Mouse (Mus musculus) neural tube, embryonic 14.5 days (tissue): ENCODE data around the gene Cyb5r4. TPM values are rescaled to one million over a fixed set of nuclear protein-coding genes. Genes with fewer than 3 reads are reported as not detected.
"Not testable (repeated sequence)": the region's sequence is repeated elsewhere in the genome, so short reads cannot be mapped to it uniquely, and the experiment has no call there.

Experiments
- ATAC-seq: fragments of 200-750 bp; cut with Nextera tagmentation; 2 replicates; pipeline ENCODE4 v1.8.0; 2017; ENCODE audit warnings: low read depth, mild to moderate bottlenecking, moderate TSS enrichment, moderate library complexity
- H3K27ac ChIP-seq: fragments of 300-500 bp; sonication (generic); 2 replicates; pipeline ENCODE4 v1.5.1; 2014; ENCODE audit warnings: low read depth, mild to moderate bottlenecking, control low read depth, low read length, moderate library complexity, mixed read lengths
- H3K27me3 ChIP-seq: fragments of 300-500 bp; sonication (generic); 2 replicates; pipeline ENCODE4 v1.6.1; 2014; ENCODE audit warnings: low read length; ENCODE audit not compliant: control insufficient read depth, insufficient read depth
- H3K36me3 ChIP-seq: fragments of 300-500 bp; sonication (generic); 2 replicates; pipeline ENCODE4 v1.6.1; 2014; ENCODE audit warnings: low read length, mixed read lengths; ENCODE audit not compliant: control insufficient read depth, insufficient read depth
- H3K4me1 ChIP-seq: fragments of 300-500 bp; sonication (generic); 2 replicates; pipeline ENCODE4 v1.6.1; 2014; ENCODE audit warnings: low read length; ENCODE audit not compliant: control insufficient read depth, insufficient read depth
- H3K4me2 ChIP-seq: fragments of 300-500 bp; sonication (generic); 2 replicates; pipeline ENCODE4 v1.6.1; 2014; ENCODE audit warnings: mild to moderate bottlenecking, low read depth, low read length, control low read depth
- H3K4me3 ChIP-seq: fragments of 300-500 bp; sonication (generic); 2 replicates; pipeline ENCODE4 v1.5.1; 2014; ENCODE audit warnings: low read depth, low read length, control low read depth, mixed read lengths
- H3K9ac ChIP-seq: fragments of 300-500 bp; sonication (generic); replicated peaks from 2 replicates; pipeline ENCODE4 v1.6.1; 2014; ENCODE audit warnings: low read depth, mild to moderate bottlenecking, control low read depth, low read length, mixed read lengths
- H3K9me3 ChIP-seq: fragments of 300-500 bp; sonication (generic); 2 replicates; pipeline ENCODE4 v1.6.1; 2016; ENCODE audit warnings: low read length; ENCODE audit not compliant: control insufficient read depth
- WGBS: fragments of 180-500 bp; shearing (Covaris S2); extraction: QIAGEN DNeasy Blood & Tissue Kit; methylation state at CpG from one replicate; pipeline ENCODE4 v1.1.7; 2014; 5-methylcytosine and 5-hydroxymethylcytosine counted together
- polyA plus RNA-seq: library from polyadenylated mRNA; unstranded; fragments of >200 nt; fragmentation: Nextera tagmentation; extraction: Ambion mirVana; gene quantifications from 2 replicates; pipeline ENCODE4 v1.2.1, GENCODE M21; 2014

Cyb5r4 gene
- polyA plus RNA-seq, 1 experiment from 2014 or later = 56.5 TPM

- Histone ChIP-seq H3K36me3 (no peaks in the 10 kb centered on the region), H3K27ac (peak overlapping the region; percentile 16; the same call in 1 of the 2 replicates), H3K4me2 (no peak overlapping the region), H3K9ac (no peak overlapping the region), H3K27me3 (no peaks in the 10 kb centered on the region), H3K4me3 (no peak overlapping the region), H3K4me1 (0 out of 2 replicates have a peak, but pooled peaks cover 7% of the 10 kb centered on the region), H3K9me3 (no peaks in the 10 kb centered on the region)
- ATAC-seq = peak; percentile 90
- 28% methylated on average over 6 of the region's 6 CpGs for WGBS
Observed at GRCm38 (mm10) chr9:87115456-87115931, 93.7 kb downstream of the Cyb5r4 start.

DNA sequence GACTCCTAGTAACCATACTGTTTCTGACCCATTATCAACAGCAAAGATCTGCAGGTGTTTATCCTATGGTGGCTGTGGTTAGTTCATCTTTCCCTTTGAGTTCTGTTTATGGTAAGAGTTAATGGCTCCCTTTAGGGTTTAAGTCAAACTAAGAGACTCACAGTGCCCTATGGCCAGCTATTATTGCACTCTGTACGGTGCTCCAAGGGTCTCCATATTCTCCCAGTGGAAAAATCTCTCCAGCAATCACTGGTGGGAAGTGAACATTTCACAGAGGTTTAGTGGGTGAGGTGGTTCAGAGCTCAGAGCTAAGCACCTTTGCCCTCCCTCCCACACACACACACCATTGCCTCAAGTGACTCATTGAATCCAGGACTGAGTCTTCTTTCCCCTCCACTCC is 94.2 kb downstream of the Cyb5r4 start:
- H3K9ac ChIP-seq = no peak overlapping the region
- no peak overlapping the region for H3K4me3 ChIP-seq
- no peak overlapping the region for H3K4me2 ChIP-seq
- no peaks in the 10 kb centered on the region for H3K36me3 ChIP-seq
- H3K27me3 ChIP-seq = no peaks in the 10 kb centered on the region
- peak overlapping the region; percentile 16; the same call in 1 of the 2 replicates for H3K27ac ChIP-seq
- 54% methylated on average over 1 of the region's 1 CpGs for WGBS
- 0 out of 2 replicates have a peak, but pooled peaks cover 7% of the 10 kb centered on the region for H3K4me1 ChIP-seq
- peak; percentile 35; the same call in 1 of the 2 replicates for ATAC-seq
- no peaks in the 10 kb centered on the region for H3K9me3 ChIP-seq

GRCm38 (mm10) chr9:87118996-87119395 is 97.2 kb downstream of the Cyb5r4 start:
- Histone ChIP-seq H3K4me2 (no peak overlapping the region), H3K9ac (no peak overlapping the region), H3K9me3 (no peaks in the 10 kb centered on the region), H3K27me3 (no peaks in the 10 kb centered on the region), H3K4me1 (0 out of 2 replicates have a peak, but pooled peaks cover 7% of the 10 kb centered on the region), H3K27ac (no peak overlapping the region), H3K4me3 (no peak overlapping the region), H3K36me3 (no peaks in the 10 kb centered on the region)
- 64% methylated on average over 3 of the region's 3 CpGs for WGBS
- no peak for ATAC-seq

DNA sequence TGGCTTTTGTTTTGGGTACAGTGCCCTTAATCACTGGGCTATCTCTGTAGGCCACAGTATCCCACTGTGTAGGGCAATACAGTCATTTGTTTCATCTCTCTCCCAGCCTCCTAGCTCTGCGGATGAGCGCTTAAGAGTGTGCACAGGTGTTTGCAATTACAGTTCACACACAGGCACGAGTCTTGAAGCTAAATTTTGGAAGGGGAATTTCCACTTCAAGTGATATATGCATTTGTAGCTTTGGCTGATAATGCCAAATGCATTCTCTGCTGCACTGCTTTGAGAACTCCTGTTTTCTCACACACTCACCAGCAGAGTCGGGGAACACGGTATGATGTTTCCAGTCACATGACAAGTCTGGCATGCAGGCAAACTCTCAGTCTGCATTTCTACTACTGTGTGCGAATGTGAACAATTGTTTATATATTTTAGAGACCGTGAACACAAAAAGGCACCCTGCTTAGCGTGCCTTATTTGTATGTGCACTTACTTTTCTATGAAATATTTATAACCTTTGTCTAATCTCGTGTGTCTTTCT is 100.2 kb downstream of the Cyb5r4 start:
- no peaks in the 10 kb centered on the region for H3K27me3 ChIP-seq
- peak; percentile 17; the same call in 1 of the 2 replicates for ATAC-seq
- no peak overlapping the region for H3K27ac ChIP-seq
- H3K4me1 ChIP-seq = no peaks in the 10 kb centered on the region
- H3K4me2 ChIP-seq = no peak overlapping the region
- H3K9ac ChIP-seq = no peak overlapping the region
- H3K36me3 ChIP-seq = no peaks in the 10 kb centered on the region
- H3K9me3 ChIP-seq = no peaks in the 10 kb centered on the region
- no peak overlapping the region for H3K4me3 ChIP-seq
- WGBS = 54% methylated on average over 9 of the region's 9 CpGs

DNA sequence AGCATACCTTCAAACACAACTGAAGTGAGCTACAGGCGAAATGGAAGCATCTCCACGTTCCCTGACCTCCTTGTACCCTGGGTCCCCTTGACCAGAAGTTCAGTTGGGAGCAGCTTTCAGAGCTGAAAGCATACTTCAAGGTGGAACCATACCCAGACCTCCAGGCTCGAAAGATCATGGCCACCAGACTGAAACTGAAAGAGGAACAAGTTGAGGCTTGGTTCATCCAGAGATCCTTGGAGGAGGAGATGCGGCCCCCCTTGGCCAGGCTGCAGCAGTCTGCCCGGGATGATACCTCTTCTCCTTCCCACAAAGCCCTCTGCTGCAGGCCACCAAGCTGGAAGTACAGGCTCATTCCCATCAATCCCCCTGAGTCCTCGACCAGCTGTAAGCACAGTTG is 105.2 kb downstream of the Cyb5r4 start:
- not testable (repeated sequence) for H3K4me3 ChIP-seq, H3K9me3 ChIP-seq, H3K36me3 ChIP-seq, H3K27me3 ChIP-seq, ATAC-seq, H3K27ac ChIP-seq, H3K9ac ChIP-seq, H3K4me1 ChIP-seq, H3K4me2 ChIP-seq
- WGBS = 79% methylated on average over 5 of the region's 6 CpGs

Other genes with a start within 250 kb of the Cyb5r4 start
- gene Snap91, start 141.4 kb upstream of the Cyb5r4 start, polyA plus RNA-seq = 88.8 and 93.0 TPM in 2 replicates
- 8.1 and 13.2 TPM in 2 replicates for gene Ripply2, start 6.5 kb upstream of the Cyb5r4 start, polyA plus RNA-seq
- 1.6 and 3.4 TPM in 2 replicates for gene Mrap2, start 122.3 kb downstream of the Cyb5r4 start, polyA plus RNA-seq
- 8.2 and 8.5 TPM in 2 replicates for gene Cep162, start 233.5 kb downstream of the Cyb5r4 start, polyA plus RNA-seq